Mouse (Mus musculus): ENCODE data around the gene Aspn.

Aspn gene

DNA sequence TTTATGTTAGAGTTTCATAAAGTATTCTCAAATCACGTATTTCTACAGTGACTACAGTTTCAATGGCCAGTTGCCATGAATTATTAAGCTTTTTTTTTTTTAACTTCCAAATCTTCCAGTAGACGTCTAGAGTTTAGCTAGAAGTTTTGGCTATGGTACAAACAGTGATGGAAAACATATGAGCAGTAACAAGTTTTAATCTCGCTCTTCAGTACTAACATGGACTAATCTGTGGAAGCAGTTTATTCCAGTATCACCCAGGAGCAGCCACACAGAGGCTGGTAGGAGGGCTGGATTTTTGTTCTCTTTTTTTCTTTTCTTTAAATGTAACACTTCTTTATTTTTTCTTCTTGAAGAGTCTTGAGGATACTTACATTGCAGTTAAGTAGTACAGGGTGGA is at the start of gene Aspn:
Gene Aspn (plus strand): TSS at position 165 of the 400 bp plus-strand sequence.
- CTCF ChIA-PET = no interaction called here

DNA sequence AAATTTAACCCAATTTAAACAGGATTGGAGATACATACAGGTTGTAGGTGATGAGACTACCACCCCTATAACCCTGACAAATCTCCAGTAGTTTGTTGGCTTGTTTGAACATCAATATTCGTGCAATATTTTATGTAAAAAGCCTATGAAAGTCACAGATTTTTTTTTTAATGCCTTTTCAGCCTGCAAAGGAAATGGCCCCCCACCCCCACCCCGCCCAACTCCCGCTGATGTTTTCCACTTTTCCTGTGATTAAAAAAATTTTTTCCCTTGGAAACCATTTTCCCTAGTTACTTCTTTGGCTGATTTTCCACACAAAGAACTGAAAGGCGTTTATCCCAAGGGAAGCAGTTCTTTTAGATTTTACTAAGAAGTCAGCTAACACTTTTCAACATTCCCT is 39.7 kb upstream of the Aspn start, which contains the start of gene Ecm2:
Gene Ecm2 (plus strand): TSS at position 301 of the 400 bp plus-strand sequence.
- CTCF ChIA-PET = no interaction called here

DNA sequence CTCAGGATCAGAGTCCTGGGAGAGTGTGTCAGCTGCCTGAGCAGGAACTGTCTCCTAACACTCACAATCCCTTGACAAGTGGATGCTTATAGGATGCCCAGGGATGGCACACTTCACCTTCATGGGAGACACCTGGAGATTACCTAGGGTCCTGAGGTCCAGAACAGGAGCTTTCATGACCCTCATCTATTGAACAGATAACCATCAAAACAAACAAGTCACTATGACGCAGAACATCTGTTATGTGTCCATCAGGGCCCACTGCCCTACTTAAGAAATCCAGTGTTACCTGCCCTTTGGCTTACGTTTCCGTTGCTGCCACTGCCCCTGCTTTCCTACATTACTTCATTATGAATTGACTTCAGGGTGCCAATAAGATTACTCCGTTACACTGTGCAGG is 38.5 kb upstream of the Aspn start:
- CTCF ChIA-PET = no interaction called here

DNA sequence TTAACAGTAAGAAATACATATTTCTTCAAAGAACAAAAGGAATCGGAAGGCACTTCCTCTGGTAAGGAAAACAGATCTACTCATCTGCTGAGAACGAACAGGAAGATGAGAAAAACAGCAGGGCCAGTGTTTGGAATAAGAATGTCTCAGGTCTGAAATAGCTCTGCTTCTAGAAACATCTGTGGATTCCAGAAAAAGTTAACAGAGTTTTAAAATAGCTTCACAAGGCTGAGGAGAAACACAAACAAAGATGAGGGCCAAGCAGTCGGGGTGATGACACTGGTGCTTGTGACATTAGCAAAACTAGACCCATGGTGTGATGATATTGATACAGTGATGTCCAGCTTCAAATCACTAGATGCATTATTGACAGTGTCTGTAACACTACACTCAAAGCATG is 37.1 kb upstream of the Aspn start:
- CTCF ChIA-PET = no interaction called here

DNA sequence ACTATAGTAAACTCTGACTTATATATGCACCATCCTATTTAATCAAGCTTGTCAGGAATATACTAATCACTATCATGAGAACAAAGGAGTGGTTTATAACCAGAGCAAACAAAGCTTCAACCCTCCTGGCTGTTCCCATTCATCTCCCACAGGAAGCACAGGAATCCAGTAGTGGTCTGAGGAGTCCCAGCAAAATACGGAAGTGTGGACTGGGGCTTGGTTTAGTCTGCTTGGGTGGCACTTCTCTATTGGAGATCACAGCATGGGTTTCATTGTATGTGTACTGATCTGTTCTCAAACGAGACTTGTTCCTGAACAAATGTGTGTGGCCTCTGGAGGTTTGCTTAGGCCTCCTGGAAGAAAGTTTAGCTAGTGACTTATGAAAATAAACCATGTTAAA is 25.5 kb upstream of the Aspn start:
- CTCF ChIA-PET = no interaction called here

DNA sequence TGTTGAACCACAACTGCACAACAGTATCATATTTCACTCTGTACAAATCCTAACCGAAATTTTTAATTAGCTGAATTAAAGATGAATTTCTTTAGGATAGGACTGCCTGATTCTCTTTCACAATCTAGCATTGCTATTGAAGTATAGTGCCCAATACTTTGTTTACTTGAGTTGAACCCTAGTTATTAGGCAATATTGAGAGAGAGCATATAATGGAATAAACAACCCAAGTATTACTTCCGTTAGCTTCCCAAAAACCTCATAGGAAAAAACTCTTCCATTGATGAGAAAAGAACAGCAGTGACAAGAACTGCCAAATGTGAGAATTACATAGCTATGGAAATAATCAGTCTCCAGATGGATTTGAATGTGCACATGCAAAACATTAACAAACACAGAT is 18.0 kb upstream of the Aspn start:
- CTCF ChIA-PET = no interaction called here

DNA sequence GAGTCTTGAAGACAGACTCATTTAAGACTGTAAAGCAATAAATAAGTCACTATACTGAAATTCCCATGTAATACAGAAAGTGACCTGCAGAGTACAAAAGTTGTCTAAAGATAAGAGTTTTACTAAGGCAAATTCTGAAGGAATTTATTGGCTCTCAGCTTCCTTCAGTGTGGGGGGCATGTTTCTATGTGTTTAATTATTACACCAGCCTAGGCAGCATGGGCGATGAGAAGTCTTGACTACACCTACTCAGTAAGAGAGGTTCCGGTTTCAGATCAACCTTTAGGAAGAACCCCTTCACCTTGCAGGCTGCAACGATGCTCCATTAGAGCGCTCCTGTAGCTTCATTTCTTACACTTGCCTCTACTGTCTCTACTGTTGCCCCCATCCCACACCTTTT is 13.6 kb upstream of the Aspn start:
- CTCF ChIA-PET = no interaction called here

DNA sequence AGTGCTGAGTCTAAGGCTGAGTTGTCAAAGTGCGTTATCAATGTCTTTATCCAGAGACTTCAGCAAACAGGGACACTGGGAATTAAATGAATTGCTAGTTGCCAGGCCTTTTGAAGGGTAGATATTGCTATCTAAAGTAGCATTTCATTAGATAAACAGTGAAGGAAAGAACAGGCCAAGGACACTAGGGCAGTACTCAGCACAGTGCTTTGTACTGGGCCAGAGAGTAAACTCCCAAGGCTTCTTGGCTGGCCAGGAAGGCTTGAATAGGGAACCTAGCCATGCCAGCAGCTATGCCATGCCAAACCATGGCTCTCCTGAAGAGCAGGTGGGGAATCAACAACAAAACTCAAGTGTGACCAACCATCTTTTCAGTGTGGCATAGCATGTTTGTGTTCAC is 7.3 kb upstream of the Aspn start:
- CTCF ChIA-PET = no interaction called here

DNA sequence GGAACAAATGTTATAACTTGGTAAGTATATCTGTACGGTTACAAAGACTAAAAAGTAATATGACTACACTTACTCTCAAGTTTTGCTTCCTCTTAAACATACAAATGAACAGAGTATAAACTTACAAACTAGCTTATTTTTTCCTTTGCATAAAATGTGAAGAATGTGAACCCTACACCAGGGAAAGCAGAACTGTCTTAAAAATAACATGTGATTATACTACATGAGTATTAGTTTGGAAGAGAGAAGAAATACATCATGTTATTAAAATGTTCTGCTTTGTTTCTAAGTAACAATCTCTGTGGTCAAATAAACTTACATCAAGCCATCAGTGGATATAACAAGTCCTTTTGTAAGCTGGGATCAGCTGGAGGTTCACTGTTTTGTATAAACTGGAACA is 5.5 kb upstream of the Aspn start:
- CTCF ChIA-PET = no interaction called here

DNA sequence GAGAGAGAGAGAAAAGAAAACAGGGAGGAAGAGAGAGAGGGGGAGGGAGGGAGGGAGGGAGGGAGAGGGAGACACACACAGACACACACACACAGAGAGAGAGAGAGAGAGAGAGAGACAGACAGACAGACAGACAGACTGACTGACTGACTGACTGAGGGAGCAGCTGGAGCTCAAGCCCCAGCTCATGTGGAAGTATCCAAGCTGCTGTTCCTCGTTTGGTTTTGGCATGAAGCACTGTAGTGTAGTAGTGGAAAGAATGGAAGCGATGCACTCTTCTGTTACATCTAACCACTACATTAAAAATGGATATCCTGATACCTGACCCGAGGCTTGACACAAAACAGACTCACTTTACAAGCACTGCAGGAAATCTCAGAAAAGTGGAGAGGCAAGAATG is 1.4 kb downstream of the Aspn start:
- CTCF ChIA-PET = no interaction called here

DNA sequence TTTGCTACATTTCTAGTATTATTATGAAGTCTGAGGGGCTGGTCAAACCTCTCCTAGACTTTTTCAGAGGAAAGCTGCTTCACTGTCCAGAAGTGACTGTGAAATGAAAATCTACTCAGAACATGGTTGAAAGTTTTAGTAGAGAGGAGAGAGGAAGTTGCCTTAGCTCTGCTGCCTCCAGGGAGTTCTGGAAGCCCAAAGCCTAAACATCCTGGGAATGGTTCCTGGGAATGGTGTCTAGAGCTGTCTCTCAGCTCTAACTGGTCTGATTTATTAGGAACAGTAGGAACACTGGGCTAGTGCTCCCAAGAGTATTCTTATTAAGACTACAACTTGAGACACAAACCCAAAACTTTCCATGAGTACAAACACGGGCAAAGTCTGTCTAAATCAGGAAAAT is 2.3 kb downstream of the Aspn start:
- CTCF ChIA-PET = no interaction called here

DNA sequence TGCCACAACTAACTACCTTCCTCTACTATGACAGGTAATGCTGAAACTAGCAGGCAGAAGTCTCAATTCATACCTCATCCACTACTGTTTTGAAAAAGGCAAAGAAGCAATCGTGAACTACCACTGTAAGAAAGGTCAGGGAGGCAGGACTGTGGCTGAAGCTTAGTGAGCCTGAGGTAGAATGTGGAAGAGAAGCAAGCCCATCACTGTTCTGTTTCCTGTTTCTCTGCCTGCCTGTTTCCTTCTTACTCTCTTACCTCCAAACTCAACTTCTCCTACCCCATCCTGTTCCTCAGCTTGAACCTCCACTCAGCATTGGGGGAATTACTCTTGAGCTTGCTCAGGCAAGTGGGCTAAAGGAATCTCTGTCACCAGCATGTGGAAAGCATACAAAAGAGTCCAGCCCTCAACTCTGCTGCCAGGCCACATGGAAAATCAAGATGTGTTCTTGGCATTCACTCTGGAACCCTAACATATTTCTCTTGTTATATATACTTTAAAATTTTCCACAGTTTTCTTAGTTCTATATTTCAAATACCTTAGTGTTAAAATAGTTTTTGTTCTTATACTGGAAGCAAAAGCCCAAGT is 3.4 kb downstream of the Aspn start:
- CTCF ChIA-PET = no interaction called here

DNA sequence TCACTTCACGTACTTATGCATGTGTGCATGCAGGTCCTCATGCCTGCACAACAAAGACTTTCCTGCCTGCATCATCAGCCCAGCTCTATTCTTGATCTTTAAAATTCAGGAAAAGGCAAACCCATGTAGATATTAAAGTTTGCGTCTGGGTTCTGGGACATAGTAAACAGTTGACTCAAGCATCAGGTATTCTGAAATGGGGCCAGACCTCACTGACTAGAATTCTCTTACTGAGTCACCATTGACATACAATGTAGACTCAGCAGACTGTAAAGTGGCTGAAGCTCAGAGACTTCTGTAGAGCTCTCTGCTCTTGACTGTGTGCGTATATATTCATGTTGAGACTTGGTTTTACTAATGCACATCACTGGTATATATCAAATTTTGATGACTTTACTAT is 5.4 kb downstream of the Aspn start:
- CTCF ChIA-PET = no interaction called here

DNA sequence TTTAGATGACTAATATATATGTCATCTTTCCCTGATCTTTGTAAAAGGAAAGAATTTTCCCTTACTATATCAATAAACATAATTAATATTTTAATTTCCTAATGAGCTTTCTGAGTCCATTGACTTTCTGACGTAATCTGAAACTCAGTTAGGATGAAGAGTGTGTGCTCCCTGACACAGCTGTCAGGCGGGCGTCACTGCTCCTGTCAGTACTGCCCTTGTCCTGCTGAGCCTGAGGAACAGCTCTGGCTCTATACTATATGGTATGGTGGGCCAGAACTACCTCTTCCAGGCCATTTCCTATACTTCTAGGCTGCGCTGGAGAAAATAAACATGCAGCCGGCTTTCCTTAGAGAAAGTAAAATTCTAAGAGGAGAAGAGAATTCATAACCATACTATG is 10.3 kb downstream of the Aspn start:
- CTCF ChIA-PET = no interaction called here

DNA sequence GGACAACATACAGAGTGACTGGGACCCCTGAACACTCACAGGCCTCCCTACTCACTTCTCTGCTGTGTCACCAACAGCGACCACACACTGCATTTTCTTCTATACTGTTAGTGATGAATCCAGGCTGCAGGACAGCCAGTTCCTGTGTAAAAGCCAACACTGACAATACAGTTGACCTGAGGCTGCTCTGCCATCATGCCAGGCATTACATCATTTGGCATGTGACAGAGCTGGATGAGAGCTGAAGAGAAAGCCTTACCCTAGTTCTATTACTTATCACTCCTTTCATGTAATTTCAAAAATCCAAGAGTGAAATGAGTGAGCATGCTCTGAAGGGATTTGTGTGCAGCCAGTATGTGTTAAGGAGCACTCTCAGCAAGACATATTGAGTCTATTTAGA is 12.0 kb downstream of the Aspn start:
- CTCF ChIA-PET = no interaction called here

DNA sequence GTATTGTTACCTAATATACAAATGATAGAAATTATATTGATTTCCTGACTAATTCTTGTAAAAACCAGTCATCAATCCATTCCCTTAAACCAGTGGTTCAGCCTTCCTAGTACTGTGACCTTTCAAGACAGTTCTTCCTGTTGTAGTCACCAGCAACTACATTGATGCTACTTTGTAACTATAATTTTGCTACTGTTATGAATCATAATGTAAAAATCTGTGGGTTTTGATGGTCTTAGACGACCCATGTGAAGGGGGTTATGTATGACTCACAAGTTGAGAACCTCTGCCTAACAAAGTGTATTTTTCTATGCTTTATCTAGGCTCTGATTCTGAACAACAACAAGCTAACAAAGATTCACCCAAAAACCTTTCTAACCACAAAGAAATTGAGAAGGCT is 12.7 kb downstream of the Aspn start:
- CTCF ChIA-PET = no interaction called here

DNA sequence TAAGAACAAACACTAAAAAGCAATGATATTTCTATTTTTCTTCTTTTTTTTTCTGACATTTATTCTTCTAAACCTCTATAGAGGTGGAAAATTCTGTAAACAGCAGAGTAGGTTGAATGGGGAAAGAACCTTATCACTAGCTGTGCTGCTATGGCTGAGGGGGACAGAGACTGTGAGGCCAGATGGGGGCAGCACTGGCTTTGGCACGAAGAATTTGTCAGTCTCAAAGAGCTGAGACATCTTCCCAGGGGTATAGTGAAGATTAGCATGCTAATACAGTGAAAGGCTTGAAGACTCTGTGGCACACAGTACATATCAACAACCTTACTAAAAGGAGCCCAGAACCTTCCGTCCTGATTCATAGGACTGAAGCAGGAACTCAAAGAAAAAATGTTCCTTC is 14.9 kb downstream of the Aspn start:
- CTCF ChIA-PET = no interaction called here

DNA sequence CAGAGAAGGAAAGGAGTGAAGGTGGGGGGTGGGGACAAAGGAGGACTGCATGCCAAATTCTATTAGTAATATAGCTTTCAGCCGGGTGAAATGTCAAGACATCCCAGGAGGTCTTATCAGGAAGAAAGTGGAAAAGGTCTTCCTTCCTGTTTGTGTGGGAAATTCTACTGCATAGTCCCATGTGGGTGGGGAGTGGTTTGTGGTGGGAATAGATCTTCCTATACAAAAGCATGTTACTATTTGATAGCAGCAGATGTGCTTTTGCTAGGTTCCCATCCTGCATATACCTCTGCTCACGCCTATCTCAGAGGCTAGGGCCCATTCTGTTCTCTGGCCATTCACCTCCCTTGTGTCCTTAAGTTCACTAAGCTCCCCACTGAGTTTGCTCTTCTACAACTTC is 16.6 kb downstream of the Aspn start:
- CTCF ChIA-PET = no interaction called here

DNA sequence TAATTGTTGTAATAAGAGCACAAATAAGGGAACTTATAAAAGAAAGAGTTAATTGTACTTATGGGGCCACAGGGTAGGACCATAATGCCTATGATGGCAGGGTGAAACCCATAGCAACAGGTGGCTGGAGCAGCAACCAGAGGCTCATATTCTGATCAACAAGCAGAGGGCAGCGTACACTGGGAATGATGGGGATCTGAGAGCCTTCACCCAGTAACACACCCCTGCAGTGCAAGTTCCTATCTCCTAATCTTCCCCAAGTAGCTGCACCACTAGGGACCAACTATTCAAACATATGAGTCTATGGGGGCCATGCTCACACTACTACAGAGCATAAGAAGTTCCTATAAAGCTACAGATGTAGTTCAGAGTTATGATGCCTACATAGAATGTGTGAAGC is 20.1 kb downstream of the Aspn start:
- CTCF ChIA-PET = no interaction called here

DNA sequence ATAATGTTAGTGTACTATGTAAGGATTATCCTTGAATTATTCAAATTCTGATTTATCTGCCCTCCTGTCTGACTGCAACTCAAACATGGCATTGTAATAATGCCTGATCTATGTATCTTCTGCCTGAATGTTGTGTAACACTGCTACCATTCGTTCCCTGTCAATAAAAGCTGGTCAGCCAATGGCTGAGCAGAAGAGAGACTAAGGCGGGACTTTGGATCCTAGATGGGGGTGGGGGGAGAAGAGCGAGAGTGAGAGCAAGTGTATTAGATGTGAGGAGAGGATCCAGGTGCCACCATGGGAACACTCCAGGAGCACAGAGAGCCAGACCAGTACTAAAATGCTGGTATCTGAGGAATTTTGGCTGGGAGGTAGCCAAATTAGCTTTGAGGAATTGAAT is 26.1 kb downstream of the Aspn start:
- CTCF ChIA-PET = no interaction called here

DNA sequence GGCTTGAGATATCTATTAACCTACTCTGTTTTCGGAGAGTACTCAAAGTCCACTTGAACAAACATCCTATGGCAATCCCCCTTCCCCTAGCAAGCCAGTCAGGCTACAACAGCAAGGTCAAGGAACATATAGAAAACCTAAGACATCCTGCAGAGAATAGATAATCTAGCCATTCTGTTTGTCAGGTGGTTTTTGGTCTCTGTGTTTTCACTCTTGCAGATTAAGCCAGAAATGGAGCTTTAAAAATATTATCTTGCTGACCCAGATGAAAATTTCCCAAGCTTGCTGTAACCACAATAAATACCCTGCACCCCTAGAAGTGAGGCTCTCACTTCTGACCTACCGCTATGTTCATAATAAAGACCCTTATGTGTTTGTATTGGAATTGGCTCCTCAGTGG is 27.2 kb downstream of the Aspn start:
- CTCF ChIA-PET = no interaction called here

DNA sequence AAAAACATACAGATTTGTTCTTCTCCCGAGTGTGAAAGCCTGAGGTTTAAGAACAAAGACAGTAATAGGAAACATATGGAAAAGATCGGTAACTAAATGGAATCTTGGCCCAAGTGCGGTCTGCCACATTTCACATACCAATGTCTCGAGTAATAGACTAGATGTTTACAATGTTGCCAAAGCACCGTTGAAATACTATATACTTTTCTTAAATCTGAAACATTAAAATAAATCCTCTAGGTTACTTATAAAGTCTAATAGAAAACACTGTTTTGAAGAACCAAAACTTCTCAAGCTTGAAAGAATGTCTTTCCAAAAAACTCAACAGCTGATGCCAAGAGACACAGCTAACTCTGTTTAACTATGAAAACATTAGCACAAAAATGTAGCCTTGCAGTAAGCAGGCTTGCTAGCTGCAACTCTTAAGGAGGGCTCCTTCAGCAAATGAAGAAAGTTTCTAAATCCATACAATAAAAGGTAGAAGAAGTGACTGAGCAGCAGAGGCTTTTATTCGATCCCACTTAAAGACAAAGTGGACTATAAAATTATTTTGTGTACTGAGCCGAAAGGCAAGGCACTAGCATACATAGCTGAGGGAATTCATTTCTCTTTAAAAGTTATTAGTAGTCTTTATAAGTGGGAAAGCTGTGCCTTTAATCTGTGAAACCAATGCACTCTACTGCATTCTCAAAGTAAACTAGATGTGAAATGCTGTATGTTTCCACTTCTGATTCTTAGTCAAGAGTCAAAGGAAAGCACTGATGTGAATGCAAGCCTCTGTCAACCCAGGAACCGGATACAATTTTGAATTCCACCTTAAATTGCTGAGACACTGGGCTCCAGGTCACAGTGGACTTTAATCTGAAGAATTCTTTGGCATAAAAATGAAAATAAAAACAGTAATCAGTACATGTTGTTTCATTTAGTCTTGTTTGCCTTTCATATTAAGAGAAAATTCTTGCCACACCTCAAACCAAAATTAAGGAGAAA is 37.6 kb downstream of the Aspn start, which contains the start of gene Omd:
Gene Omd (plus strand): TSS at position 922 of the 990 bp plus-strand sequence.
- CTCF ChIA-PET = no interaction called here

DNA sequence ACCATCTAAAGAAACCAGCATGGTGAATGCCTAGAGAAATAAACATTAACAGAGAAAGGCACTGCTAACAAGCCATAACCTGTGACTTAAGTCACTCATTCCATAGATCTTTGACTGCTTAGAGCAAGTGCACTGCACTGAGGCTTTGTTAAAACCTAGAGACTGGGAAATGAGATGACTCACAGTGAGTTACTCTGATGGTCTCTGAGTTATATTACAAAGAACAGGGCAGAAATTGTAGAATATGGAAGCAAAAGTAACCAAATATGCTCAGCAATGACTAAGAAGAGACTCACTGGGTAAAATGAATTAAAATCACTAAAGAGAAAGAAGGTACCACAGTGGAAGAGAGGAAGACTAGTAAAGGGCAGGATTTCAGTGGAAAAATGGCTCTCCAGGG is 39.6 kb downstream of the Aspn start:
- CTCF ChIA-PET = interaction anchor here (0.6 kb wide), 1 partner anchor 20 kb away, joined by 3 read pairs; no protein-coding TSS in a partner anchor
